Mouse (Mus musculus): ENCODE data around the gene H2al1o.
"Not testable (repeated sequence)": the region's sequence is repeated elsewhere in the genome, so short reads cannot be mapped to it uniquely, and the experiment has no call there.

The H2al1o gene

DNA sequence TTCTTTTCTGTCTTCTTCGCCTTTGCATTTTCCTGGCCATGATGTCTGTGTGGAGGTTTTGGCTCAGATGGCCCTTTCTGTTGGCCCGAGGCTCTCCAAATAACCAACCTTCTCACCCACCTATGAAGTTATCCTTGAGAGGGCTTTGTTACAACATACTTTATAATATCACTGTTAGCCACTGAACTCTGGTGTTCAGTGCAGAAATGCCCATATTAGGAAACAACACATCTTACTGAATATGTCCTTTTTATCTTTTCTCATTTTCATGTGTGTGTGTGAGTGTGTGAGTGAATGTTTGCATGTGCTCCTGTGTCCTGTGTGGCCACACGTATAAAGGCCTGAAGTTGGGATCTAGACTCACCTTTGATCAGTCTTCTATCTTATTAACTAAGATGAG is at the start of gene H2al1o:
H2al1o (minus strand) TSS at position 101 of the 400 bp plus-strand sequence.
- DNase-seq (ENCODE audit: extremely low read depth, insufficient read length, low spot score) = not testable (repeated sequence)

DNA sequence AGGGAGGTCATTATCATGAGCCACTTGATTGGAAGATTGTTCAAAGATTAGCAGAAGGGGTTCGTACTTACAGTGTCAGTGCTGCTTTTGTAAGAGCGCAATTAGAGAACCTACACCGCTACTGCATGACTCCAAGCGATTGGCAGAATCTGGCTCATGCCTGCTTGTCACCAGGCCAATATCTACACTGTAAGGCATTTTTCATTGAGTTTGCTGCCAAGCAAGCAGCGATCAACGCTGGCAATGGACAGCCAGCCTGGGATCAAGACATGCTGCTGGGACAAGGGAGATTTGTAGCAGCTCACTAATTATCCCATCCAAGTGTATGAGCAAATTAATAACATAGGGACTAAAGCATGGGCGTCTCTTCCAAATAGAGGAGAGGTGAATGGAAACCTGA is 25.8 kb upstream of the H2al1o start:
- not testable (repeated sequence) for DNase-seq (ENCODE audit: extremely low read depth, insufficient read length, low spot score)

DNA sequence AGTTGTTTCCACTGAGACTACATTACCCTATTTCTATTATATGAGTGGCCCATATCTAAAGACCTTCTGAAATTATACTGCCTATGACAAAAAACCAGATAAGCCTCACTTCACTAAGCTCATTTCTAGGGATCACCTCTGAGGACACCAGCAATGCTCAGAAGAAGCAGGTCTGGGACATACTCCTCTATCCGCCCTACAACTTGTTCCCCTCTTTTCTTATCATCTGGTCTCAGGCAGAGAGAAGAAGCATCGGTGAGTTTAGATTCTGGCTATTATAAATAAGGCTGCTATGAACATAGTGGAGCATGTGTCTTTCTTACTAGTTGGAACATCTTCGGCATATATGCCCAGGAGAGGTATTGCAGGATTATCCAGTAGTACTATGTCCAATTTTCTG is 35.3 kb downstream of the H2al1o start:
- DNase-seq (ENCODE audit: extremely low read depth, insufficient read length, low spot score) = no peak

All from 3134 (cell line).